Mouse (Mus musculus) kidney, adult 10 weeks (tissue): ENCODE measurements around the gene Prg2. TPM values are rescaled to one million over a fixed set of nuclear protein-coding genes. Genes with fewer than 3 reads are reported as not detected.

ENCODE experiments used
- polyA plus RNA-seq: library from polyadenylated mRNA; stranded (reverse); fragments of 350-450 nt; fragmentation: Illumina TruSeq; extraction: RNeasy Lipid Tissue Mini Kit (QIAGEN cat#74804); gene quantifications from one replicate; pipeline ENCODE4 v1.2.3, GENCODE M21; 2014; ENCODE audit warnings: low read depth, low replicate concordance

Gene Prg2
- not detected for polyA plus RNA-seq

GRCm38 (mm10) chr2:84980188-84980587, at the start of gene Prg2:
Gene Prg2, plus strand, starts transcription at chr2:84980461.

GRCm38 (mm10) chr2:84936474-84937429, 43.5 kb upstream of the Prg2 start, which contains the start of gene Slc43a3:
Gene Slc43a3, plus strand, starts transcription at chr2:84936579.

GRCm38 (mm10) chr2:84987930-84988329, 7.7 kb downstream of the Prg2 start, which contains the start of gene Prg3:
Gene Prg3, plus strand, starts transcription at chr2:84988215.

Other genes with a start within 250 kb of the Prg2 start
- not detected for gene Ypel4, start 246.4 kb upstream of the Prg2 start, polyA plus RNA-seq
- gene Gm19426, start 236.8 kb upstream of the Prg2 start, polyA plus RNA-seq = not detected
- gene Serping1, start 205.0 kb upstream of the Prg2 start, polyA plus RNA-seq = 26.3 TPM
- gene Ube2l6, start 181.6 kb upstream of the Prg2 start, polyA plus RNA-seq = 8.4 TPM
- not detected for gene Smtnl1, start 157.8 kb upstream of the Prg2 start, polyA plus RNA-seq
- gene Timm10, start 153.5 kb upstream of the Prg2 start, polyA plus RNA-seq = 2.6 TPM
- 0.36 TPM for gene Slc43a1, start 141.6 kb upstream of the Prg2 start, polyA plus RNA-seq
- not detected for gene Rtn4rl2, start 93.8 kb upstream of the Prg2 start, polyA plus RNA-seq
- gene Slc43a3, start 43.9 kb upstream of the Prg2 start, polyA plus RNA-seq = 31.6 TPM
- gene Prg3, start 7.8 kb downstream of the Prg2 start, polyA plus RNA-seq = not detected
- 85.3 TPM for gene Ssrp1, start 56.8 kb downstream of the Prg2 start, polyA plus RNA-seq
- not detected for gene P2rx3, start 57.0 kb downstream of the Prg2 start, polyA plus RNA-seq
- 0.69 TPM for gene Tnks1bp1, start 67.6 kb downstream of the Prg2 start, polyA plus RNA-seq
- gene Aplnr, start 155.8 kb downstream of the Prg2 start, polyA plus RNA-seq = 5.3 TPM
- 1.1 TPM for gene Lrrc55, start 216.7 kb downstream of the Prg2 start, polyA plus RNA-seq